Mouse (Mus musculus) cerebellum, adult 2 months (tissue): Measurements from ENCODE around the gene Habp4.

ENCODE experiments used
- CTCF ChIP-seq: fragments of 200-500 bp; IDR thresholded peaks from 2 replicates; pipeline ENCODE4 v1.5.1; 2011; ENCODE audit warnings: low read depth, mild to moderate bottlenecking, control low read depth, low read length, moderate library complexity, borderline replicate concordance; ENCODE audit not compliant: insufficient read depth
- POLR2A ChIP-seq: fragments of 200-500 bp; IDR thresholded peaks from 2 replicates; pipeline ENCODE4 v1.6.1; 2011; ENCODE audit warnings: low read length, control low read depth, borderline replicate concordance; ENCODE audit not compliant: insufficient read depth

DNA sequence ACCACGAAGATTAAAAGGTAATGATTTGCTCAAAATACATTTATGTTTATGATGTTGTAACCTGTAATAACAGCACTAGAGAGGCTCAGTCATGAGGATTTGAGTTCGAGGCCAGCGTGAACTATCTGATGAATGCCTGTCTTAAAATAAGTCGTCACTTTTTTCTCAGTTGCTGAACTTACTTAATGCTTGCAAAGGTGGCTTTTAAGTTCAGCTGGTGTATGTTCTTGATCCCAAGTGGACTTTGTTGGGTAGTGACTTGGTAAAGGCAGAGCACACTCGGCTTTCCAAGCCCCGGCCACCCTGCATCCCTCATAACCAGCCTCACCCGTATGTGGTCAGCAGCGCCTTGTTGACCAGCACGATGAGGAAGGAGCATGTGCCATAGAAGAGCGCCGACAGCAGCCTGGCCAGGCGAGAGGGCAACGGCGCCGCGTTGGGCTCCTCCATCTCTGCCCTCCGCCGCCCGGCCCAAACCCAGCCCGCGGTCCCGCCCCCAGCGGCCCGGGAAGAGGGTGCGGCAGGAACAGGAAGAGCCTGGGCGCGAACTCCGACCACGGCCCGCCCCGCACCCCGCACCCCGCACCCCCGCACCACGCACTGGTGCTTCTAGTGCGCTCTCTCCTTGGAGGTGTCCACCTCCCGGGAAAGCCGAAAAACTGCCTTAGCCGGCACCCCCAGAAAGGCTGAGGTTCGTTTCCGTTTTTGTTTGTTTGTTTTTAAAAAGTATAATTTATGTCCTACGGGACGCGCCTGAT is 32.6 kb upstream of the Habp4 start, which contains the start of gene Slc35d2:
- TF ChIP-seq CTCF, result no peak
- no peak for TF ChIP-seq POLR2A
